Mouse (Mus musculus) heart, adult 10 weeks (tissue): Measurements from ENCODE around the gene Anks1. TPM values are rescaled to one million over a fixed set of nuclear protein-coding genes. Genes with fewer than 3 reads are reported as not detected.

Experiments used
- polyA plus RNA-seq: library from polyadenylated mRNA; stranded (reverse); fragments of 350-450 nt; fragmentation: Illumina TruSeq; extraction: RNeasy Lipid Tissue Mini Kit (QIAGEN cat#74804); gene quantifications from one replicate; pipeline ENCODE4 v1.2.3, GENCODE M21; 2014; ENCODE audit warnings: low read depth, low replicate concordance

The Anks1 gene
- polyA plus RNA-seq: 58.3 TPM

GRCm38 (mm10) chr17:27908888-27909621 lies at the start of gene Anks1:
Anks1 (plus strand) TSS chr17:27909306.

GRCm38 (mm10) chr17:27909622-27910500 lies 755 bp downstream of the Anks1 start, which contains the start of gene Taf11:
Taf11 (minus strand) TSS chr17:27909844.

GRCm38 (mm10) chr17:28080045-28080816 lies 171.1 kb downstream of the Anks1 start, which contains the start of gene Tcp11:
Tcp11 (minus strand) TSS chr17:28080639.

Other genes starting within 250 kb of the Anks1 start
- not detected for gene Spdef, start 180.4 kb upstream of the Anks1 start, polyA plus RNA-seq
- gene D17Wsu92e, start 88.7 kb upstream of the Anks1 start, polyA plus RNA-seq: 117 TPM
- gene Snrpc, start 71.2 kb upstream of the Anks1 start, polyA plus RNA-seq: 60.5 TPM
- 7.2 TPM for gene Uhrf1bp1, start 52.9 kb upstream of the Anks1 start, polyA plus RNA-seq
- gene Taf11, start 538 bp downstream of the Anks1 start, polyA plus RNA-seq: 38.3 TPM
- 0.31 TPM for gene Tcp11, start 171.3 kb downstream of the Anks1 start, polyA plus RNA-seq
- 1.1 TPM for gene Scube3, start 232.8 kb downstream of the Anks1 start, polyA plus RNA-seq